Mouse (Mus musculus) c-Kit-positive CD71-positive TER-119-positive erythroid progenitor cells, embryonic 14.5 days (primary cell): Measurements from ENCODE around the gene Sccpdh.
A peak's percentile ranks its signal among the peaks of the same experiment; 100 is the strongest.

Experiments used
- DNase-seq: peaks from one replicate; pipeline ENCODE4 v3.0.0-alpha.2; 2013; ENCODE audit warnings: low spot score

Gene Sccpdh

DNA sequence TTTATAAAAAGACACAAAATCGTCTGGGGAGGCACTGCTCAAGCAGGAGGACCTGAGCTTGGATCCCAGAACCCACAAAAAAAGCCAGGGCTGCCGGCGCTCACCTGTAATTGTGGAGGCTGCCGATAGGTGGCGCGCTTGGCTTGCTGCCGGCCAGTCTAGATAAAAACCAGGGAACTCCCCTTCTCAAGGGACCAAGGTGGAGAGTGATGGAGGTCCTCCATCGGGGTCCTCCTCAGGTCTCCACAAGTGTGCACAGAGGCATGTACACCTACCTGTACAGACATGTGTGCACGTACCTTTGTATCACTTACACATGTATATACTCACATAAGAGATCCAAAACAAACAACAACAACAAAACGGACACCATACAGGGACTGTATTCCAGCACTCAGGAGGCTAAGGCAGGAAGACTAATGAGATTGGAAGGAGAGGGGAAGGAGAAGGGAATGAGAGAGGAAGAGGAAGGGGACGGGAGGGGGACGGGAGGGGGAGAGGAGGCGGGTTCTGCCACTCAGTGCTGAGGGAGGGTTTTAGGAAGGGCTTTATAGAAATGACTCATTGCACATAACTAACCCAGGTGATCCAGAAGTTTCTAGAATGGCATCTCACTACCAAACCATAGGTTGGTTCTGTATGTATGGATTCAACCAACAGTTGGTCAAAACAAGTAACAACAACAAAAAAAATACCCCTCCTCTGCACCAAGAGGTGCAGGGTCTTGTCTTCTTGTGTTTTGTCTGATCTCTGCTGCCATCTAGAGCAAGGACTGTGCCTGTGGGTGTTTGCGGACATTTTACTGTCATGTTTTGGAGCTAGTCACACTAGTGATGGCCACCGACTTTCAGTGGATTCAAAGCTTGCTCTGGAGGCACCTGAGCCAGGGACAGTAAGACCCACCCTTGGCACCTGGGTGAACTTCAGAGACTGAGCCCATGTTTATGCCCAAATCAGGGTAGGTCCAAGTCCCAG is 66.8 kb downstream of the Sccpdh start:
- DNase-seq = peak; percentile 55

DNA sequence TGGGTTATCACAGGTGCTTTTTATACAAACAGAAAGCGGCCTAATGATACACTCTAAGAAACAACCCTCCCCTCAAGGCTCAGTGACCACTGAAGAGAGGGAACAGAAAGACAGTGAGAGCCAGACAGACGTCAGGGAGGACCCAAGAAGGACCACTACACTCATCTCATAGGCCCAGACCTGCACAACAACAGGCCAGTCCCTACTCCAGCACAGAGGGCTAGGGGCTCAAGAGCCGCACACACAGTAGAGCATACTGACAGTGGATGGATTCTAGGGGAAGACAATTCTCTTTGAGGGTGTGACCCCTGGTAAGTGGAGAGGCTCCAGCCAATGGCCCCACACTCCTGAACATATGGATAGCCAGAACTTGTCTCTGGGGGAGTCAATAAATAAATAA is 68.5 kb downstream of the Sccpdh start:
- DNase-seq = no peak
